Mouse (Mus musculus): Measurements from ENCODE around the gene Ncstn. TPM values are rescaled to one million over a fixed set of nuclear protein-coding genes. Genes with fewer than 3 reads are reported as not detected.

The Ncstn gene
- polyA plus RNA-seq, 1 experiment from 2014 or later: 92.1 TPM

DNA sequence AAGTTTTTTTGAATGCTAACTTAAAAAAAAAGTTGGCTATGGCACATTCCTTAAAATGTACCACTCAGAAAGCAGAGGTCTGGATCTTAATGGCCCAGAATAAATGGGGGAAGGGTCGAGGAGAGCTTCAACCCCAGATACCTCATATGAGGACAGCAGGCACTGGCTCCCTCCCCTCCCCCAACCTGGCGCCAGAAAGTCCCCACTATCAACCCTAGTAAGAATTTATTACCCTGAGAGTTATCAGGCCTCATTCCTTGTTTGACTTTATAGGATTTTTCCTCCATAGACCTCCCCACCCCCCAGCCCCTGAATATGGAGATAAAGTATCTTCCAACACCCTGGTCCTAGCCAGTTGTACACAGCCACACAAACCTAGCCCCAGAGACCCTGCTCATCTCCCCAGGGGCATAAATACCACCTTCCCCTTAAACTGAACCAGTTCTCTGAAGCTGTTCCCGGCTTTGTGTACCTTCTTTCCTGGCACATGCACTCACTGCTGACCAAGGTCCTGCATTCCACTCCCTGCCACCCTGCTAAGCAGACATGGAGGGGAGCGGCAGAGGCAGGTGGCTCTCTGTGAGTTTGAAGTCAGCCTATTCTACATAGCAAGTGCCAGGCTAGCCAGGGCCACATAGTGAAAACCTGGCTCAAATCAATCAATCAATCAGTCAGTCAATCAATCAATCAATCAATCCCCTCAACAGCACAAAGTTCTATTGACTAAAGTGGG, 19.1 kb downstream of the Ncstn start:
- Histone ChIP-seq H3K9me3 (no peaks in the 10 kb centered on the region), H3K27ac (replicated peaks) (no peak overlapping the region), H3K36me3 (replicated peaks) (peaks cover 47% of the 10 kb centered on the region), H3K27me3 (replicated peaks; ENCODE audit: low read depth, poor library complexity, severe bottlenecking) (peaks cover 3% of the 10 kb centered on the region), H3K4me3 (no peak overlapping the region), H3K4me1 (peaks cover 28% of the 10 kb centered on the region)
- WGBS: 56% methylated on average over 4 of the region's 4 CpGs
- no peak for DNase-seq (ENCODE audit: low spot score)

DNA sequence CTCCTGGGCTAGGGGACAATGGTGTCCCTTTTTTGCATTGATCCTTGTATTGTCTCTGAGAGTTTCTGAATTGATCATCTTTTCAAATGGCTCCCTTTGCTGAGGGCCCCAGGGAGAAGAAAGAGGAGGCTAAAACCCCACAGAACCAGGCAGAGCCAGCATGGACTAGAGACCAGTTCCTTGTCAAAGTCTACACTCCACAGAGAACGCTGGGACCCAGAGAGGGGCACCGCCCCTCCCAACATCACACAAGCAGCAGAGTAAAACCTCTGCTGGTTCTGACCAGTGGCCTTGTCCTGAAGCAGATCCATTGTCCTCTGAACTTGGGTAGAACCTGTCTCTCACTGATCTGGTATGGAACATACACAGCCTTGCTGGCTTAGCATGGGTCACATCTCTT, 20.5 kb downstream of the Ncstn start:
- WGBS: 79% methylated on average over 2 of the region's 2 CpGs
- Histone ChIP-seq H3K4me1 (peaks cover 41% of the 10 kb centered on the region), H3K27ac (replicated peaks) (no peak overlapping the region)

DNA sequence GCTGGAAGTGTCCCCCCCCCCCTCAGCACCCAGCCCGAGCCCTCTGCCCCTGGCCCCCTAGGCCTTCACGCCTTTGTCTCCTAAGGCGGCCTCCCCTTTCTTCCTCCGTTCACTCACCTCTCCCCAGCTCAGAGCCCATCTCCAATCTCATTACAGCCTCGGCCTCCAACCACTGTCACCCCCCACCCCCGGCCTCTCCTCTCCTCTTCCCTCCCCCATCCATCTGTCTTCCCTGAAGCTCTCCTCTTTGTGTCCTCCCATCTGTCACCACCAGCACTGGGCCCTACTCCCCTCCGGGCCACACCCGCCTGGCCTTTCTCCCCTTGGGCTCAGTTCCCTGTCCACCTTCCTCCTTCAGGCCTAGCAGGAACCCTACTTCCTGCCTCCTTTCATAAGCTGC, 21.4 kb downstream of the Ncstn start:
- Histone ChIP-seq H3K4me1 (peaks cover 41% of the 10 kb centered on the region), H3K36me3 (replicated peaks) (peaks cover 25% of the 10 kb centered on the region), H3K9me3 (no peaks in the 10 kb centered on the region), H3K27me3 (replicated peaks; ENCODE audit: low read depth, poor library complexity, severe bottlenecking) (peaks cover 18% of the 10 kb centered on the region), H3K4me3 (no peak overlapping the region), H3K27ac (replicated peaks) (peak overlapping the region; percentile 65)
- 40% methylated on average over 8 of the region's 8 CpGs for WGBS
- no peak for DNase-seq (ENCODE audit: low spot score)

More for the DNA sequence above, 20.5 kb downstream of the Ncstn start:
- H3K27me3 ChIP-seq (replicated peaks; ENCODE audit: low read depth, poor library complexity, severe bottlenecking): peaks cover 9% of the 10 kb centered on the region
- DNase-seq (ENCODE audit: low spot score): no peak
- H3K9me3 ChIP-seq: no peaks in the 10 kb centered on the region
- H3K36me3 ChIP-seq (replicated peaks): peaks cover 34% of the 10 kb centered on the region
- no peak overlapping the region for H3K4me3 ChIP-seq

DNA sequence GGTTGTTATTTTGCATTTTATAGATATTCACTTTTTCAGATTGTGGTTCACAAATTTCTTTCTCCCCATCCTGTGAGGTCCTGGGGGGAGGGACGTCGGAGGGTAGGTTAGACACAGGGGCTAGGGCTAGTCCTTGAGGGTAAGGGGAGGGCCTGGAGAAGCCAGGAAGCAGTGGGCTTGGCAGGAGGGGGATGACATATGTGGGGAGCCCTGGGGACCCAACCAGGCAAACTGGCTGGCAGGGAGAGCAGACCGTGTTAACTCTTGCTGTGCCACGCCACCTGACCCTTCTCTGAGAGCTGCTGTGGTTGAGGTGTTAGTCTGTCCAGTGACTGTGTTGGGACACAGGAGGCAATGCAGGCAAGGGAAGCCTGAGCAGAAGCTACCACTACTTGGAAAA, 21.9 kb downstream of the Ncstn start:
- 47% methylated on average over 4 of the region's 4 CpGs for WGBS
- Histone ChIP-seq H3K27me3 (replicated peaks; ENCODE audit: low read depth, poor library complexity, severe bottlenecking) (peaks cover 23% of the 10 kb centered on the region), H3K4me1 (peaks cover 41% of the 10 kb centered on the region), H3K4me3 (no peak overlapping the region), H3K9me3 (no peaks in the 10 kb centered on the region), H3K27ac (replicated peaks) (peak overlapping the region; percentile 65), H3K36me3 (replicated peaks) (peaks cover 19% of the 10 kb centered on the region)
- DNase-seq (ENCODE audit: low spot score): no peak

DNA sequence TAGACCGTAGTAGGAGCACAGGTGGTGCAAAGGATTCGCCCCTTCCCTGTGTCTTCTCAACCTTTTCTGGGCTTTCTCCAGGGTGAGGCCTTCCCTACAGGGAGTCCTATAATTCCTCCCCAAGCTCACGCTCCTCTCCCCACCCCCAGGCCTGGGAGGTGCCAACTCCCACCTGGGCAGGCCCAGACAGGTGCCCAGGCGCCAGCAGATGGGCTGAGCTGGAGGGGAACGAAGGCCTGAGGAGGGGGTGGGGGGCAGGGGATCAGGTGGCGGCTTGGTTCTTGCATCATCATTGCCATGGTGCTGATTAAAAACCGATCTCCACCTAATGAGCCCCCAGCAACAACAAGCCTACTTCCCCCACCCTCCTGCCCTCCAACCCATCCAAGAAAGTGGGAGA, 23.7 kb downstream of the Ncstn start:
- H3K27ac ChIP-seq (replicated peaks): peak overlapping the region; percentile 61
- WGBS: 62% methylated on average over 7 of the region's 7 CpGs
- peaks cover 41% of the 10 kb centered on the region for H3K27me3 ChIP-seq (replicated peaks; ENCODE audit: low read depth, poor library complexity, severe bottlenecking)
- H3K36me3 ChIP-seq (replicated peaks): 0 out of 2 replicates have a peak, but pooled peaks cover 3% of the 10 kb centered on the region
- H3K4me3 ChIP-seq: peak overlapping the region; percentile 12; the same call in 1 of the 2 replicates
- DNase-seq (ENCODE audit: low spot score): no peak
- no peaks in the 10 kb centered on the region for H3K9me3 ChIP-seq
- H3K4me1 ChIP-seq: peaks cover 46% of the 10 kb centered on the region

DNA sequence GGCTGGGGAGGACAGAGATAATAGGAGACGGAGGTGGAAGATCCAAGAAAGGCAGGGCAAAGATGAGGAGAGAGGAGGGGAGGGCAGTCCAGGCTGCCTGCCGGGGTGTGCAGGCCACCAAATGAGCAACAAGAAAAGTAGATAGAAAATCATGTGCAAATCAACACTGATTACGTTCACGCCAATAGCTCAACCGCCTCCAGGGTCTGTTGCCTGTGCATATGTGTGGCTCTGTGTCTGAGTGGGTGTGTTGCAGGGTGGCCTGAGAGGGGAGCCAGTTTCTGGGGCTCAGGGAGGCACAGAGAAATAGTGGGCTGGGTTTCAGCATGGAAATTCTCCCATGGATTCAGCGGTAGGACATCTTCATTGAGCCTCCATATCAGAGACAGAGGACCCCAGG, 24.3 kb downstream of the Ncstn start:
- H3K36me3 ChIP-seq (replicated peaks): no peaks in the 10 kb centered on the region
- H3K27ac ChIP-seq (replicated peaks): peak overlapping the region; percentile 61
- H3K27me3 ChIP-seq (replicated peaks; ENCODE audit: low read depth, poor library complexity, severe bottlenecking): peaks cover 47% of the 10 kb centered on the region
- peaks cover 48% of the 10 kb centered on the region for H3K4me1 ChIP-seq
- H3K4me3 ChIP-seq: peak overlapping the region; percentile 1; the same call in 1 of the 2 replicates
- WGBS: 62% methylated on average over 6 of the region's 6 CpGs
- H3K9me3 ChIP-seq: no peaks in the 10 kb centered on the region
- DNase-seq (ENCODE audit: low spot score): no peak

DNA sequence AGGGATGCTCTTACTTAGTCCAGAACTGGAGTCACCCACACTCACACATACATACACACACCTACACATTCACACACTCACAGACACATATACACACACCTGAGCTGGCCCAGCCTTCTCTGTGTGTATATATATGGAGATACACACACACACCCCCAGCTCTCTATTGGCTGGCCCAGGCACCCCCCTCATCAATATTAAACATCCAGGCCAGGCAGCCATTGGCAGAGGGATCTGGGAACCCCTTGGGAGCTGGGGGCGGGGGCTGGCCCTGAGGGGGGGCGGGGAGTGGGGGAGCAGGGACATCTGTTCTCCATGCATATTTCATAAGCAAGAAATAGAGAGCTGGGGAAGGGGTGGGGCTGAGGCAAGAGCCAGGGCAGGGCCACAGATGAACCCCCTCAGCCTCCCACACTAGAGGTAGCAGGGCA, 25.1 kb downstream of the Ncstn start, which contains the start of gene Nhlh1:
TSS of gene Nhlh1 (minus strand) at position 83 of the 431 bp plus-strand sequence.
- Histone ChIP-seq H3K9me3 (no peaks in the 10 kb centered on the region), H3K36me3 (replicated peaks) (no peaks in the 10 kb centered on the region), H3K4me3 (peak within 1 kb of the TSS; percentile 58), H3K27me3 (replicated peaks; ENCODE audit: low read depth, poor library complexity, severe bottlenecking) (peaks cover 55% of the 10 kb centered on the region), H3K27ac (replicated peaks) (peak within 1 kb of the TSS; percentile 61), H3K4me1 (peaks cover 54% of the 10 kb centered on the region)
- WGBS: 20% methylated on average over 2 of the region's 2 CpGs
- peak; percentile 42 for DNase-seq (ENCODE audit: low spot score)

DNA sequence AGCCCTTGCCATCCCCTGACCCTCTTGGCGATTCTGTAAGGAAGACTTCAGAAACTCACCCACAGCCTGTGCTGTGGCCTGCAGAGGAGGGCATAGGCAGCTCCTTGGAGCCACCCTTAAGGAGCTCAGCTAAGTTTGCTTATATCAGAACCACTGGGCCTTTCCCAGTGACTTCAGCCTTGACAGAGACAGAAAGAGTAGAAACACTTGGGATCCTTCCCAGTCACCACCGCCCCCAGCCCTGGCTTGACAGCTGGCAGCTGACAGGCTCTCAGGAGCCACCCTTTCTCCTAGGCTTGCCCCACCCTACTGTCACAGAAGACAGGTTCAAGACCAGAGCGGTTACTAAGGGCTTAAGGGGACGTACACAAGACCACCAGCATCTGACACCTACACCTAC, 26.3 kb downstream of the Ncstn start:
- peaks cover 65% of the 10 kb centered on the region for H3K27me3 ChIP-seq (replicated peaks; ENCODE audit: low read depth, poor library complexity, severe bottlenecking)
- 81% methylated on average over 4 of the region's 4 CpGs for WGBS

DNA sequence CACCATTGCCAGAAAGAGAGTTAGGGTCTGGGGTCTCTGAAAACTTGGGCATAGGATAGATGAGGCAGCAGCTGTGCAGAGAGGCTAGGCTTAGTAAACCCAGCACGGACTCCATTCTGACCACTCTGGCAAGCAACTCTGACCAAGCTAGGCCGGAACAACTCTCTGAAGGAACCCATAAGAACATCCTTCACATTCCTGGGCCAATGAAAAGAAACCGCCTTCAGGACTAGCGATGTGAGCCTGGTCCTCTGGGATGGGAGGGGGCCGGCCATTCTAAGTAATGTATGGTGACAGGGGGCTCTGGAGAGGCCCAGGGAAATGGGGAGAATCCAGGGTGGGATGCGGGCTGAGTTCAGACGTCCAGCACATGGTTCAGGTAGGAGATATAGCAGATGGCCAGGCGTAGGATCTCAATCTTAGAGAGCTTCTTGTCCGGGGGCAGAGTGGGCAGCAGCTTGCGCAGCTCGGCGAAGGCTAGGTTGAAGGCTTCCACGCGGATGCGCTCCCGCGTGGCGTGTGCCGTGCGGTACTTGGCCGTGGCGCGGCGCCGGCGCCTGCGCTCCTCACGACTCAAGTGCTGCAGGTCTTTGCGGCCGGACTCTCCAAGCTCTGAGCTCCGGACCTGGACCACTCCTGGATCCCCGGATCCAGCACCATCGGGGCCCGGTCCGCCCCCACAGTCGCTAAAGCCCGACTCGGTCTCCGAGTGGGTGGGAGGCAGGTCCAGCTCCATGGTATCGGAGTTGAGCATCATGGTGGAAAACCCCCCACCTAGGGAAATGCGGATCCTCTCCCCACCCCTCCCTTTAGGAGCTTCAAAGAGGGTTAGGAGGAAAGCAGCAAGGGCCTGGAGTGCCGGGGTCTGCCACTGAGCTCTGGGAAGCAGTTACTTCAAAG, 28.8 kb downstream of the Ncstn start:
- peak; percentile 46 for DNase-seq (ENCODE audit: low spot score)

More for the DNA sequence above, 26.3 kb downstream of the Ncstn start:
- DNase-seq (ENCODE audit: low spot score): no peak
- Histone ChIP-seq H3K36me3 (replicated peaks) (no peaks in the 10 kb centered on the region), H3K9me3 (no peaks in the 10 kb centered on the region), H3K27ac (replicated peaks) (no peak overlapping the region), H3K4me3 (peak overlapping the region; percentile 58), H3K4me1 (peaks cover 49% of the 10 kb centered on the region)

DNA sequence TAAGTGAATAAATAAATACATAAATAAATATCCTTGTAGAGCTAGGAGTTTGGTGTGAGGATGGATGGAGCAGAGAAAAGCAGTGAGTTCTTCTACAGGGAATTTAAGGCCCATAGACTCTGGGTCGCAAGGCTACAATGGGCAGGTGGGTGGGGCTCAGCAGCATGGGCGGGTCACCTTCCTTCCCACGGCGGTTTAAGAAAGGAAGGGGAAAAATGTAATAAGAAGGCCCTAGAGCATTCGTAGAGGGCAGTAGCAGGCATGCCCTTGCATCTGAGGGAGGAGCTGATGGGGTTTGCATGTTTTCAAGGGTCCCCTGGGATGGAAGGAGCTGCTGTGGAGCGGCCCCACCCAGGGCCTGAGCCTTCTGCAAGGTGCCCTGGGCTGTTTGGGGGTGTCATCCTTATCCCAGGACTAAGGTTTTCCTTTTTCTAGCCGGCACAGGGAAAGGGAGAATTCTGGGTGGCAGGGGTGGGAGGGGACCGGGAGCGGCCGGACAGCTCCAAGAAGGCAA, 29.8 kb downstream of the Ncstn start:
- Histone ChIP-seq H3K4me1 (peaks cover 45% of the 10 kb centered on the region), H3K36me3 (replicated peaks) (no peaks in the 10 kb centered on the region), H3K9me3 (no peaks in the 10 kb centered on the region), H3K4me3 (peak overlapping the region; percentile 58), H3K27ac (replicated peaks) (no peak overlapping the region), H3K27me3 (replicated peaks; ENCODE audit: low read depth, poor library complexity, severe bottlenecking) (peaks cover 88% of the 10 kb centered on the region)
- DNase-seq (ENCODE audit: low spot score): no peak
- 5% methylated on average over 10 of the region's 10 CpGs for WGBS

More for the DNA sequence above, 28.8 kb downstream of the Ncstn start:
- peak overlapping the region; percentile 58 for H3K4me3 ChIP-seq
- peaks cover 80% of the 10 kb centered on the region for H3K27me3 ChIP-seq (replicated peaks; ENCODE audit: low read depth, poor library complexity, severe bottlenecking)
- no peaks in the 10 kb centered on the region for H3K36me3 ChIP-seq (replicated peaks)
- H3K4me1 ChIP-seq: peaks cover 45% of the 10 kb centered on the region
- peak overlapping the region; percentile 63 for H3K27ac ChIP-seq (replicated peaks)
- WGBS: 3% methylated on average over 42 of the region's 42 CpGs
- no peaks in the 10 kb centered on the region for H3K9me3 ChIP-seq

DNA sequence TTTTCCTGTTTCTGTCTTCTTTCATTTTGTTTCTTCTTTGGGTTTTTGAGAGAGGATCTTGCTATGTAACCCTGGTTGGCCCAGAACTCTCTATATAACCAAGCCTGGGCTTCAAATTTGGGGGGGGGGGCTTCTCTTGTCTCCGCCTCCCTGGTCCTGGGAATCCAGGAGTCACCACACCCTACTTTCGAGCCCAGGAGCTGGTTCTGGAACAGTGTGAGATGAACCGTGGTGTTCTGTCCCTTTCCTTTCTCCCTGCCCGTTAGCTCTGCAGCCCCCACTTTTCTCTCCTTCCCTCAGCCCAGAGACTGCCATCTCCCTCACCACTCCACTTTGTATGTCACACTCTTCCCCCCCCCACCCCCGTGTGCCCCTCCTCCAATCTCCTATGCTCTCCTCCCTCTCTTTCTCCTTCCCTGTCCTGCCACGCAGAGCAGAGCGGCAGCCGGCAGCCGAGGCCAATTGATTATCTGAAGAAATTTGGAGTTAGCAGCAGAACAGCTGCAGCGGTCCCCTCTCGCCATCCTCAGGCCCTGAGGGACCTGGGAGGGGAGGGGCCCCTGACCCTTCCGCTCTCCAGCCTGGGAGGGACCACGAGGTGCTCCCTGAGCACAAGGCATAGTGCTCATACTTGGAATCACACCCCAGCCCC, 33.3 kb downstream of the Ncstn start:
- Histone ChIP-seq H3K27me3 (replicated peaks; ENCODE audit: low read depth, poor library complexity, severe bottlenecking) (peaks cover 71% of the 10 kb centered on the region), H3K9me3 (no peaks in the 10 kb centered on the region), H3K27ac (replicated peaks) (peak overlapping the region; percentile 76), H3K4me3 (peak overlapping the region; percentile 38), H3K4me1 (peaks cover 42% of the 10 kb centered on the region), H3K36me3 (replicated peaks) (no peaks in the 10 kb centered on the region)
- WGBS: 21% methylated on average over 13 of the region's 13 CpGs
- peak; percentile 60 for DNase-seq (ENCODE audit: low spot score)

DNA sequence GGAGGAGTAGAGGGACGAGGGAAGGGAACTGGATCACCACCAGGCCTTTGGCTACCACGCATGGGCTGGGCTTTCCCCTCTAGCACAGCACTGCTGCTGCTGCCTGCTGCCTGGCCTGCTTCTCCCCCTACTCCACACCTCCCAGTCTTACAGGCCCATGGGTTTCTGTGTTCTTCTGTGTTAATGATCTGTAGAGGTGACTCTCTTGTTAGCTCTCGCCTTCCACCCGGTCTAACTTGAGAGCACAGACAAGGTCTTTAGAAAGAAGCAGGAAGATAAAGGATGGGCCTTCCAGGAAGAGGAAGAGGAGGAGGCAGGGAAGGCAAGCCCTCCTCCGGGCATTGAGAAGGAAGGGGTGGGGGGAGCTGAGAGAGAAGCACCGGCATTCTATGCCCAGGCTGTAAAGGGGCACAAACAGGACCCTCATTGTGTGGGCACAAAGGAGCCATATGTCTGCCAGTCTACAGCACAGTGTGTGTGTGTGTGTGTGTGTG, 34.3 kb downstream of the Ncstn start:
- no peak for DNase-seq (ENCODE audit: low spot score)
- WGBS: 22% methylated on average over 6 of the region's 6 CpGs
- Histone ChIP-seq H3K27ac (replicated peaks) (peak overlapping the region; percentile 76), H3K9me3 (no peaks in the 10 kb centered on the region), H3K27me3 (replicated peaks; ENCODE audit: low read depth, poor library complexity, severe bottlenecking) (peaks cover 62% of the 10 kb centered on the region), H3K4me1 (peaks cover 33% of the 10 kb centered on the region), H3K36me3 (replicated peaks) (no peaks in the 10 kb centered on the region), H3K4me3 (peak overlapping the region; percentile 38)

Measured in embryonic facial prominence, embryonic 10.5 days (tissue).